Mouse (Mus musculus) mouse trophoblast stem cell (cell line): ENCODE measurements around the gene Lsr.
"Not testable (repeated sequence)": the region's sequence is repeated elsewhere in the genome, so short reads cannot be mapped to it uniquely, and the experiment has no call there.

ENCODE experiments used
- in situ Hi-C, 2 experiments: fragments of 300-500 bp; cut with MseI, MboI; formaldehyde crosslinking; loops; 2 replicates in 1 of 2; 3 replicates in 1 of 2; pipeline ENCODE4 v1.15.1; 2025

Lsr gene

GRCm38 (mm10) chr7:30962862-30963261 lies 10.4 kb downstream of the Lsr start:
- in situ Hi-C loops, result no loop called here

GRCm38 (mm10) chr7:30959786-30960349 lies 13.4 kb downstream of the Lsr start:
- in situ Hi-C loops, result no loop called here

- in situ Hi-C loops, result no loop called here
Observed at GRCm38 (mm10) chr7:30958866-30959487, 14.3 kb downstream of the Lsr start.

GRCm38 (mm10) chr7:30958109-30958865 lies 15.0 kb downstream of the Lsr start:
- in situ Hi-C loops, result no loop called here

GRCm38 (mm10) chr7:30957367-30957783 lies 15.9 kb downstream of the Lsr start:
- in situ Hi-C loops, result no loop called here

- in situ Hi-C loops, result no loop called here
Observed at GRCm38 (mm10) chr7:30956756-30957366, 16.4 kb downstream of the Lsr start, which contains the start of gene Usf2. Usf2 (minus strand) TSS chr7:30956803.

- in situ Hi-C loops, result no loop called here
Observed at GRCm38 (mm10) chr7:30956357-30956751, 16.9 kb downstream of the Lsr start.

- in situ Hi-C loops, result no loop called here
Observed at GRCm38 (mm10) chr7:30955584-30956356, 17.5 kb downstream of the Lsr start.

GRCm38 (mm10) chr7:30954971-30955520 lies 18.2 kb downstream of the Lsr start:
- in situ Hi-C loops, result no loop called here

- in situ Hi-C loops, result no loop called here
Observed at GRCm38 (mm10) chr7:30954036-30954435, 19.2 kb downstream of the Lsr start.

- in situ Hi-C loops, result no loop called here
Observed at GRCm38 (mm10) chr7:30953459-30953858, 19.8 kb downstream of the Lsr start.

- in situ Hi-C loops, result no loop called here
Observed at GRCm38 (mm10) chr7:30952441-30953265, 20.6 kb downstream of the Lsr start.

- in situ Hi-C loops, result not testable (repeated sequence)
Observed at GRCm38 (mm10) chr7:30949902-30950301, 23.4 kb downstream of the Lsr start.

GRCm38 (mm10) chr7:30945876-30946275 lies 27.4 kb downstream of the Lsr start:
- in situ Hi-C loops, result no loop called here

- in situ Hi-C loops, result not testable (repeated sequence)
Observed at GRCm38 (mm10) chr7:30945466-30945865, 27.8 kb downstream of the Lsr start.

- in situ Hi-C loops, result not testable (repeated sequence)
Observed at GRCm38 (mm10) chr7:30944706-30945105, 28.6 kb downstream of the Lsr start.

GRCm38 (mm10) chr7:30943909-30944635 lies 29.2 kb downstream of the Lsr start, which contains the start of gene Hamp:
Hamp (minus strand) TSS chr7:30944032.
- in situ Hi-C loops, result no loop called here

- in situ Hi-C loops, result not testable (repeated sequence)
Observed at GRCm38 (mm10) chr7:30942365-30942764, 30.9 kb downstream of the Lsr start.

- in situ Hi-C loops, result not testable (repeated sequence)
Observed at GRCm38 (mm10) chr7:30940070-30940469, 33.2 kb downstream of the Lsr start.
